Mouse (Mus musculus) 3T3-L1 (cell line): ENCODE measurements around the gene Odf2.
A peak's percentile ranks its signal among the peaks of the same experiment; 100 is the strongest.

ENCODE experiments used
- DNase-seq: peaks from one replicate; pipeline ENCODE4 v3.0.0-alpha.2; 2015; ENCODE audit warnings: low read depth, low spot score

Odf2 gene

DNA sequence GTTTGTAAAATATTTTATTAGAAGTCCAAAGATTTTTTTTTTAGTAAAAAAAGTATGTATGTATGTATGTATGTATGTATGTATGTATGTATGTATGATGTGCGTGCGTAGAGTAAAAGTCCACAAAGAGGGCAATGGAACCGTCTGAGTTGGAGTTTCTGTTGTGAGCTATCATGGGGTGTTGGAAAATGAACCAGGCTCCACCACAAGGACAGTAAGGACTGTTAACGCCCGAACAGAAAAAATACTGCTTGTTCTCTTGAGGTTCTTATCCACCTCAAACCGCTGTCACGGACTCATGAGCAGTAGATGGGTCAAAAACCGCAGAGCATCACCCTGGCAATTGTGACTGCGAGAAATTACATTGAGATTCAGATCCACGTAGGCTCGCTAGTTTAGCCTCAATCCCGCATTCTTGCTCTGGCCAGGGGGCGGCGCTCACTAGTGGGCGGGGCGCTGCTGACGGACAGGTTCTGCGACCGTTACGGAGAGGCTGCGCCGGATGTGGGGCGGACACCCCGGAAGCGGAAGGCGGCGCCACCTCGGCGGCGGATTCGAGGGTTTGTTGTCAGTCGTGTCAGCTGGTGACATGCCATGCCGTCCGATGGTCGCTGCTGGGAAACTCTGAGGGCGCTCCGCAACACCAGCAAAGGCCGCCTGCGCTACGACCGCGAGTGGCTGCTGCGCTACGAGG lies 46.0 kb downstream of the Odf2 start, which contains the start of gene Gle1:
Gene Gle1, plus strand, starts transcription at position 521 of the 694 bp plus-strand sequence.
- peak; percentile 91 for DNase-seq

DNA sequence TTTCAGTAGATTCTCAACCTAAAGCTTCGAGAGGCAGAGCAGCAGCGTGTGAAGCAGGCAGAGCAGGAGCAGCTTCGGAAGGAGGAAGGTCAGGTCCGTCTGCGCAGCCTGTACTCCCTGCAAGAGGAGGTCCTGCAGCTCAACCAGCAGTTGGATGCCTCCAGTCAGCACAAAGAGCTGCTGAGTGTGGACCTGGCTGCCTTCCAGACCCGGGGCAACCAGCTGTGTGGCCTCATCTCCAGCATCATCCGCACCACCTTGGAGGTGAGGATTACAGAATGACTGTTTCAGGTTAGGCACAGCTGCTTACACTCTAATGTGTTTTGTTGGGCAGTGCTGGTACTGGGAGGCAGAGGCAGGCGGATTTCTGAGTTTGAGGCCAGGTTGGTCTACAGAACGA lies 51.1 kb downstream of the Odf2 start:
- no peak for DNase-seq

DNA sequence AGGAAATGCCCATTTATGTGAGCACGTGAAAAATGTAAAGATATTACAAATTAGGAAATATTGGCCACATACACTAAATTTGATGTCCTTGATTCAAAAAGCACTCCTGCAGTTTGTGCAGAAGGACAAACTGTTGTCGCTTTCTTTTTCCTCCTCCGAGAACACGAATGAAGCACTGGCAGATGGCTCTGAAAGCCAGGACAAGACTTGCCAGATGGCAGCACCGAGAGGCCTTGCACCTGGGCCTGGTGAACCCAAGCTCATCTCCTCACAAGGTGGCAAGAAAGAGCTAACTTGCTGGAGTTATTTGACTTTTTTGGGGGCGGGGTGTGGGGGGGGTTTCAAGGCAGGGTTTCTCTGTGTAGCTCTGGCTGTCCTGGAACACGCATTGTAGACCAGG lies 51.8 kb downstream of the Odf2 start:
- no peak for DNase-seq

DNA sequence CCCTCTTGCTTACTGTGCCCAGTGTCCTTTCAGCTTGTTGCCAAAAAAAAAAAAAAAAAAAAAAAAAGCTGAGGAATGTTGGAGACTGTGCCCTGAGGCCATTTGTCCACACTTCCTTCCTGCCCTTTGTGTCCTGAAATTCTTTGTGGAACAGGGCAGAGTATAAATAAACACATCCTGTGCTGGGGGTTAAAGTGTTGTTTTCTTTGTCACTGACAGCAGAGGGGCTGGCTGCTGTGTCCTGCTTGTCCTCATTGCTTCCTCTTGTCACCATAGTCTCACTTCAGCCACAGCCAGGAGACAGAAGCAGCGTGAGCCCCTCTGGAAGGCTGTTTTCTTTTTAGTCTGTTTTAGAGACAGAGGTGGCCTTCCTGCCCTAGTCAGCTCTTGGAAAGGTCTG lies 55.7 kb downstream of the Odf2 start:
- DNase-seq = peak; percentile 86

DNA sequence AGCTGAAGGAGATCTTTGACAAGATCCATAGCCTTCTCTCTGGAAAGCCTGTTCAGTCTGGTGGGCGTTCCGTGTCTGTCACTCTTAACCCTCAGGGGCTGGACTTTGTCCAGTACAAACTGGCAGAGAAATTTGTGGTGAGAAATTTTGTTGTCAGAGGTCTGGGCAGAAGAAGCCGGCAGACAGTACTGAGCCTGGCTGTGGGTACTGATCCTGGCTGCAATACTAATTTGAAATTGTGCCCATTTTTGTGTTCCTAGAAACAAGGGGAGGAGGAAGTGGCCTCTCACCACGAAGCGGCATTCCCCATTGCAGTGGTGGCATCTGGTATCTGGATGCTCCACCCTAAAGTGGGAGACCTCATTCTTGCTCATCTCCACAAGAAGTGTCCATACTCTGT lies 59.9 kb downstream of the Odf2 start:
- DNase-seq = peak; percentile 53

DNA sequence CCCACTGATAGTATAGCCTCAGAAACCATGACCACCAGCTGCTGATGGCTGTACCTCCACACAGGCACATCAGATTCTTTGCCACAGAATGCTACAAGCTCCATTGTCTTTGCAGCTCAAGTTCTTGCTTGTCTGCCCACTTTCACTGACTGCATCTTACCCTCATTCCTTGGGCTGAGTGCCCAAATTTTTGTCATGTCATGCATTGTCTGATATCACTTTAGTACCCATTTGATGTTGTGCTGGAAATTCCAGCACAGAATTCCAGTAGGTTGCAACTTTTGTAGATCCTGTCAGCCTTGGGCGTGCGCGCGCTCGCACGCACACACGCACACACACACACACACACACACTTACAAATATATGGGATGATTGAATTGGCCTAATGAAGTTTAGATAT lies 72.2 kb downstream of the Odf2 start:
- peak; percentile 52 for DNase-seq

DNA sequence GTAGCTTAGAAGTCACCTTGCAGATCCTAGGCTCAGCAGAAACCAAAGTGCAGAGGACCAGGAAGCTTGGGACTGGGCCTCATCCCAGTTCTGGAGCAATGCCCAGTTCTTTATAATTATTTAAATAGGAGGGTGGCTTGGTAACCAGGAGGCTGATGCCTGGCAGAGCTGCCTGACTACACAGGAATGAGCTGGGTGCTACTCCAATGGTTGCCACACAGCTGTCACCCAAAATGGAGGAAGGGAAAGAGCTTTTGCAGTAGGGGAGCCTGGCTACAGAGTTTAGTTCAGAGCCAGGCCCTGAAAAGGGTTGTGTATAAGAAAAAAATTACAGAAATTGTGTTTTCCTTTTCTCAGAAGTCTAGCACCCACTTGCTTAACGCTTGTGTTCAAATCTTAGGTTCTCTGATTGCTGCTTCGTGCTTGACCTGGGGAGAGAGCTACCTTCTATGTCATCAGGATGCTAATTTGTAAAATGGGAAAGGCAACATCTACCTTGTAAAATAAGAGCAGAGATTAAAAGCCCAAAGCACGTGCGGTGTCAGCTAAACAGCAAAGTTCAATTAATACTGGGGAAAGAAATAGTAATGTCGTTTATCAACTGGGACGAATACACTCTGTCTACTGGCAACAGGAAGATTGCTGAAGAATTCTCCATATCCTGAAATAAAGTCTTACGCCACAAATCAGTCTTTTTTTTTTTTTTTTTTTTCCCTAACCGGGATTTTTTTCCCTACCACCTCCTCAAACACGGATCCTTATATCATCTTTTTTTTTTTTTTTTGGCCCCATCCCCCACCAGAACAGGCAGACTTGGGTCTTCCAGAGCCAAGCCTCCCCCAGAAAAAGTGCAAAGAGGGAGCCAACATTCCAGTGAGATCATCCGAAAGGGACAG lies 75.6 kb downstream of the Odf2 start:
- peak; percentile 63 for DNase-seq

DNA sequence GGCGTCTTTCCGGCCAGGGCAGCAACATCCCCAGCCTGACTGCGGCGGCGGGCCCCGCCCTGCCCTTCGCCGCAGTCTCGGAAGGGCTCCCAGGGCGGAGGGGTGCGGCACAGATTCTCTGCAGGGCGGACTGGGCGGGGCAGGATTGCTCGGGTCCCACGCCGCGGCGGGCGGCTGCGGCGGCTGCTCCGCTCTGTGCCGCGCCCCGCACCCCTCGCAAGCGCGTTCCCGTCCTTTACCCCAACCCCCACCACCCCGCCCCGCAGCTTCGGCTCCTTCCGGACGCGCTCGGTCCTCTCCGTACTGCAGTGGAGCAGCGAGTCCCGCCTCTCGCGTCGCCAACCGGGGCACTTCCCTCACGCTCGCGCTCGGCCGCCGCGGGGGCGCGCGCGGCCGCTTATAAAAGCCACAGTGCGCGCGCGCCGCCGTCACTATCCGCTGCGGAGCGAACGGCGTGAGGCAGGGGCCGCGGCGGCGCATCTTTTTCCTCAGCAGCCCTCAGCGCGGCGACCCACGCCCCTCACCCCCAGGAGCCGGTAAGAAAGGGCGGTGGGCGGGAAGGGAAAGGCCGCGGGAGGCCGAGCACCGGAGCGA lies 76.3 kb downstream of the Odf2 start, which contains the start of gene Sptan1:
Gene Sptan1, plus strand, starts transcription at position 311 of the 594 bp plus-strand sequence.
- peak; percentile 93 for DNase-seq

DNA sequence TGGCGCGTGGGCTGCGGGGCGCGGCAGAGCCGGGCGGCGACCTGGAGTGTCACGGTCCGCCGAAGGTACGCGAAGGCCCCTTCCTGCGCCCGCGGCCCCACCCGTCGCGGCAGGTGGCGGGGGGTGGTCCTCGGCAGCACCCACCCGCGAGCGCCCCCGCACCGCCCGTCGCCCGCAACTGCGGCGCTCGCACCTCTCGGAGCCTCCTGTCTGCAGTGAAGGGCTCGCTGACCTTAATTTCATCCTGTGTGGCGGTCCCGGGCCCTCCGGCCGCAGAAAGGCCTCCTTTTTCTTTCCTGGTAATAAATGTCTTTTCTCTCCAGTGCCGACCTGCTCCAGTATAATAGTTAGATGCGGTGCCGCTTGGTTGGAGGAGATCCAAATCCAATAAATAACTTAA lies 76.9 kb downstream of the Odf2 start:
- peak; percentile 35 for DNase-seq

DNA sequence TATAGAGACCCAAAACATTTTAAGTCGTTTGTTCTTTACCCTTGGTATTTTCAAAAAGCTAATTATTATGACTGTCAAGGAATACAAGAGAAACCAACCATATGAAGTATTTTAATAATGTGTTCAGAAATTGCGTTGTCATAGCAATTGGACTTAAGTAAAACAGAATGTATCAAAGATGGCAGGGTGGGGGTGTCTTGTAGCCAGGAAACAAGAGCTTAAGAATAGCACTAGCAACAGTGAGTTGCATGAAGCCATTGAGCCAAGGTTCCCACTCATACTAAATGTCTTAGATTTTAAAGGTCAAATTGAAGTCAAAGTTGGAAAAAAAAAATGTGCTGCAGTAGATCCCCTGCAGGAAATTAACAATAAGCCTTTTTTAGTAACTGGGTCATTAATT lies 77.8 kb downstream of the Odf2 start:
- DNase-seq = peak; percentile 32

DNA sequence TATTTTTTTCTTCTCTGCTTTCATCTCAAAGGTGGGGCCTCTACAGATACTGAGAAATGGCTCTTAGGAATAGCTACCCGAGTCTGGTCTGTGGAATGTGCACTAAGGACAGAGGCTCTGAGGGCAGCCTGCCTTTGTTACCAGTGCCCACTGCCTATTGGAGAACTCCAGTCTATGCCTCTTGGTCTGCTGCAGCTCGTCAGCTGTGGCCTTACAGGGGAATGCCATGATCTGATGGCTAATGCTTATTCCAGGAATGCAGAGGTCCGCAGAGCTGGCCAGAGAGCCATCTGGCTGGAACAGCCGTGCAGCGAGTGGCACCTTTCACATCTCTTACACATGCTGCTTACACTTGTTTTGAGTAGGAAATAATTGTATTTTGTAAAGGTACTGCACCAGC lies 78.7 kb downstream of the Odf2 start:
- no peak for DNase-seq

DNA sequence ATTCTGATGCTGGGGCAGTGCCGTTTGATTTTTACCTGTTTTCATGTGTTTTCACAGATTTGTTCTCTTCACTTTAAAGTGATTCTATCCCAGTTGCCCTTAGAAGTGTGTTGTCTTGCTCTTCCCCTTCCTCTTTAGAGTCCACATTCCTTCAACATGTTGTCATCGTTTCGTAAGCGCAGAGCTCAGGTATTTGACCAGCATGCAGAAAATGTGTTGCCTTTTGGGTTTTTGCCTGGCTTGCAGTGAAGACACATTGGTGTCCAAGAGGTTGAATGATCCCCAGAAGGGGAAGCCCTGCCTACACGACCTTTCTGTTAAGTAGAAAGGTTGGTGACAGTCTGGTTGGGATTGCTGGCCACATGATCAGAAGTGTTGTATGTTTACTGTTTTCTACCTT lies 79.6 kb downstream of the Odf2 start:
- peak; percentile 68 for DNase-seq

DNA sequence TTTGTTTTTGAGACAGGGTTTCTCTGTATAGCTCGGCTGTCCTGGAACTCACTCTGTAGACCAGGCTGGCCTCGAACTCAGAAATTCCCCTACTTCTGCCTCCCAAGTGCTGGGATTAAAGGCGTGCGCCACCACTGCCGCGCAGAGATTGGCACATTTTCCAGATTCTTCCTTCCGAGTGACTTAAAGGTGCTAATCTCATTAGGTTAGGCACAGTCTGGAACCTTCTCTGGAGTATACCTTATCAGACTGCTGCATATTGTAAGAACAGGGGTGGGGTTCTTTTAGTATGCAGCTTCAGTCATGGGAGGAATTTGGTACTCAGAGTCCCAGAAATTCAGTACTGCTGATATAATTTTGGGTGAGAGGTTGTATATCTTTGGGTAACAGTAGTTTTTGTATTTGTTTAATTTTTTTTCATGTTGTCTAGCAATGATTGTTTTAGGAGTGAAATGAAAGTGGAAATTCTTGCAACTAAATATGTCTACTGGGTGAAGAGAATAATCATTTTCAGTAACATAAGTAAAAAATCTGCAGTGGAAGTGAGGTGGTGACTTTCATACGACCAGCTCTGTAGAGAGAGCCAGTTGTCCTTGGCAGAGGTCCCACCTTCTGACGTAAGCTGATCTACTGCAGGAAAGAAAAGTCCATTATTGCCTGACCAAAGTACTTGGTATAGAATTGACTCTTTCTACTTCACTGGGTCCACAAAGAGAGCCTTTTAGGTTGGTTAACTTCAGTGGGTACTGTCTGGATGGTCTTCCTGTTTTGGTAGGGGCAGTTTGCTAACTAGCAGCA lies 83.0 kb downstream of the Odf2 start:
- DNase-seq = peak; percentile 78

DNA sequence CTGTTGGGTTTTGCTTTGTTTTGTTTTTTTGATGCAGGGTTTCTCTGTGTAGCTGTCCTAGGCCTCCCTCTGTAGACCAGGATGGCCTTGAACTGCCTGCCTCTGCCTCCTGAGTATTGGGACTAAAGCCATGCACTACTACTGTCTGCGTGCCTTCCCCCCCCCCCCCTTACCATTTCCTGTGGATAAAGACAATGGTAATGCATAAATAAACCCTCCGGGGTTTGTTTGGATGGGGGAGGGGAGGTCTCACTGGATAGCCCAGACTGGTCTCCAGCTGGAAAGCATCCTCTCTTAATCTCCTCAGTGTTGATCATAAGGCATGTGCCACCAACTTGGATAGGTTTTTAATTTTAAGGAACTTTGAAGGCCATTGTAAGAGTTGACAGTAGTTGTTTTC lies 84.5 kb downstream of the Odf2 start:
- no peak for DNase-seq

DNA sequence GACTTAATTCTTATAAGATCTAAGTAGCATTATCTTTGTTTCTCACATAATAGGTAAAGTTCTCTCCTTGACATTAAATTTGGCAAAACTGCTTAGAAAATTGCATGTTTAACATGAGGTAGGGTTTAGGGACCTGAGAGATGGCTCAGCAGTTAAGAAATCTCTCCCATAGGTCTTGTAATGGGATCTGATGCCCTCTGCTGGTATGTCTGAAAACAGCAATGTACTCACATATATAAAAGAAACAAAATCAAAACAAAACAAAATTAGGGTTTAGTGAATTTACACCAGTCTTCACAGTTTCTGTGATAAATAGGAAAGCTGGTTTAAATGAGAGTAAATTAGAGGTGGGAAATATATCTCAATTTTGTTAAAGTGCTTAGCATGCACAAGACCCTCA lies 88.3 kb downstream of the Odf2 start:
- DNase-seq = peak; percentile 79

DNA sequence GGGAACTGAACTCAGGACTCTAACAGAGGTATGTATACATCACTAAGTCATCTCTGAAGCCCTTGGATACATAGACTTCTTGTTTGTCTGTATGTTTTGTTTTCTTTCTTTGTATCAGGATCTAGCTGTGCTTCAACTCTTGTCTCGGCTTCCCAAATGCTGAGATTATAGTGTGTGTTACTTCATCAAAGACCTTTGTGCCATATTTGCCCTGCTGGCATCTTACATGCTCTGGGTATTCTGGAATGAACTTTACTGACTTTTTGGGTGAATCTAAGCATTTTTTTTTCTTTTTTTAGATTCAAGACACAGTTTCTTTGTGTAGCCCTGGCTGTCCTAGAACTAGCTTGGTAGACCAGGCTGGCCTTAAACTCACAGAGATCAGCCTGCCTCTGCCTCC lies 91.6 kb downstream of the Odf2 start:
- no peak for DNase-seq
